Mouse (Mus musculus): ENCODE measurements at regions not wholly inside any gene's neighbourhood (a gene's known extent, or its start where the extent isn't known, plus 50 kb on each side); places are given as distances from the start of the nearest gene placed in this dataset.
A peak's percentile ranks its signal among the peaks of the same experiment; 100 is the strongest.

- DNase-seq (ENCODE audit: low spot score in 2 of 2) = no peak
These were observed 525.6 kb upstream of the 4930452B06Rik start for GRCm38 (mm10) chr14:9191664-9192063.

DNA sequence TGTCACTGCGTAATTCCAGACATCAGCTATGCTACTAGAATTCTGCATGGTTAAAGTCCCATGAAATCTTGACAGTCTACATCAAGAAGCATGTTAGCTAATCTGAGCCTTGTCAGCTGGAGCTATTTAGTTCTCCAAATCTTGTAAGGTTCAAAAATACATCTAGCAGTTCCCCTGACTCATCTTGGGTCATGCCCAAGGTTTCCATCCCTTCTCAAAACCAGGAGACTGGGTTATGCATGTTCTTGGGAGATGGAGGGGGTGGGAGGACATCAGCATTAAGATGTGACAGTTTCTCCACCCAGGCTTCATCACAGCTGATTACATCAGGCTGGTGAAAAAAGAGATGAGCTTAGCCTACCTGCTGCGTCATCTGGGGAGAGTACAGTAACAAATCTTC is 495.3 kb upstream of the 4930452B06Rik start:
- no peak for DNase-seq (ENCODE audit: low spot score in 2 of 2)

DNA sequence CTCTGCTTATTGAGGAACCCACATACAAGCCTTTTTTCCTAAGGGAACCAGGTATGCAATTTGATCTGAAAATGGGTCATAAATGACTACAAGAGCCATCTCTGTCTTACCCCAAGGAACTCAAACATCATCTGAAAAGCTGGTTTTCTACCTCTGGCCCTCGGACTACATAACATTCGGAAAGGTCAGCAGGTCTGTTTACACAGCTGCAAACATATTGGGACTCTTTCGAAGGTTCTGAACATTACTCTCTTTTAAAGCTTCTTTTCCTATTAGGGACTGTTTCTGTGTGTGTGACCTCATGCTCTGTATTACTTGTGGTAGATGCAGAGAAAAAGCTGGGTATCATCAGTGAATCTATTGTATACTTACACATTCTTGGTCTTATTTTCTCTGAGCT is 491.9 kb upstream of the 4930452B06Rik start:
- DNase-seq (ENCODE audit: low spot score in 2 of 2) = no peak

- no peak for DNase-seq (ENCODE audit: low spot score in 2 of 2)
These were observed 484.8 kb upstream of the 4930452B06Rik start for GRCm38 (mm10) chr14:9150841-9151240.

DNA sequence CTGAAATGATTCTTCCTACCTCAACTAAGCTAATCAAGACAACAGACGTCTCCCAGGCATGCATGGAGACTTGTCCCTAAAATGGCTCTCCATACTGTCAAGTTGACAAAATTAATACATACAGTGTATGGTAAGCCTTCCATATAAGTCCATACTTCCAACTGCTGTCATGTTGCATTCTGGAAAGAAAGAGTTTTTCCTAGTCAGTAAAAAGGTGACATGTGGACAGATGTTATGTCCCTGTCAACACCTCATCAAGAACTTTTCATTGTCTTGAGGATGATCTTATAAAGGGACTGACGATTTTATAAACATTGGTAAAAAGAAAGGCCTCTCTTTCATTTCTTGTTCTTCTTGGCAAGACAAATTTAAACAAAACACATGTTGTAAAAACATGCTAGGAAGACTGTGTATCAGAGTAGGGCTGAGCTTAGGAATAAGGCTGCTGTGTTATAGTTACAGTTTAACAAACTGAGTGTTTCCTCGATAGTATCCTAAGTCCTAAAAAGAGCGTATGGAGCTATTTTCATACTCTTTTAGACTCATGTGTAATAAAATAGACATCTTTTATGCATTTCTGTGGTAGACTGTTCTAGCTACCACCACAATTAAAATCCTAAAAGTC is 480.7 kb upstream of the 4930452B06Rik start:
- no peak for DNase-seq (ENCODE audit: low spot score in 2 of 2)

GRCm38 (mm10) chr14:9105708-9106107 is 439.7 kb upstream of the 4930452B06Rik start:
- DNase-seq (ENCODE audit: low spot score in 2 of 2) = no peak

DNA sequence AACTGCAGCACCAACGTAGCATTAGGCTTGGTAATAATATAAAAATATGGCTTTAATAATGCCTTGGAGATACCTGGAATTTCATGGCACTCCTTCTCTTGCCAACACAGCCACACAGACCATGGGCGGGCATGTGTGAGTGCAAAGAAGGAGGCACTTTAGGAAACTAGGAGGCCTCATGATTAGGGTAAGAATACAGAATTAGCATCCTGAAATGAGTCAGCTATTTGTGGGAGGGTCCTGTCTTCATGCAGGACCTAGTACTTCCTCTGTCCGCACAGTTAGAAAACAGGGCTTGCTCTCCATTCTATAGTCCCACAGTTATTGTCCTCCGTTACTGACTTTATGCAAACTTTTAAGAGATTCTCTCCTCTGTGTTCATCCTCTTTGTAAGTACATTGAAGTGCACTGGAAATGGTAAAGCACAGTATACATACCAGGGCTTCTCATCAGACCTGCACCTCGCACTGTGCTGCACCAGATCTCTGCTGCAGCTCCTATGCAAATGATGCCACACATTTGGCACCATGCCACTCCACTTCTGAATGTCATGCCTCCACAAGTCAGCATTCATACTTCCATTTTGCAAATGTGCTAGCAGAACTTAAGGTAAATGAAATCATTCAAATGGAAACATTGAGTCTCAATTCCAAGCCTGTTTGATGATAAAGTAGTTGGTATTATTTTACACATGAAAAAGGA is 423.7 kb upstream of the 4930452B06Rik start:
- DNase-seq (ENCODE audit: low spot score in 2 of 2) = no peak

- no peak for DNase-seq (ENCODE audit: low spot score in 2 of 2)
These were observed 421.1 kb upstream of the 4930452B06Rik start for GRCm38 (mm10) chr14:9087103-9087502.

GRCm38 (mm10) chr14:9079632-9080031 is 413.6 kb upstream of the 4930452B06Rik start:
- DNase-seq (ENCODE audit: low spot score in 2 of 2) = no peak

DNA sequence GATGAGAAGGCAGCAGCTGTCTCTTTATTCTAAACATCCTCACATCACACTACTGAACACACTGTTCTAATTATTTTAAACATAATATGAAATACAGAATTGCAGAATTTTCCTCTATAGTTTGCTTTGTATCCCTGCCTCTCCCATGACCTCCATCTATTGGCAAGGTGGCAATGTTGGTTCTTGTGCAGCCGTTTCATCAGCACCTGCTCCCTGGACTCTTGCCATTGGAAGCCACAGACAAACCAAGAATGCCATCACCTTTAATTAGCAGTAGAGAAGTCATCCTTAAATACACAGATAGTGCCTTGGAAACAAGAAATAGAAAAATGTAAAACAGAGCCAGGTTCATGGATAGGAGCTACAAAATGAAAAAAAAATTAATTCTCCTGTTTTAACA is 413.0 kb upstream of the 4930452B06Rik start:
- no peak for DNase-seq (ENCODE audit: low spot score in 2 of 2)

GRCm38 (mm10) chr14:9071176-9071575 is 405.1 kb upstream of the 4930452B06Rik start:
- peak in 1 of 2 experiments; percentile 5 for DNase-seq (ENCODE audit: low spot score in 2 of 2)

GRCm38 (mm10) chr14:9060058-9060457 is 394.0 kb upstream of the 4930452B06Rik start:
- no peak for DNase-seq (ENCODE audit: low spot score in 2 of 2)

- no peak for DNase-seq (ENCODE audit: low spot score in 2 of 2)
These were observed 362.8 kb upstream of the 4930452B06Rik start for GRCm38 (mm10) chr14:9028811-9029210.

DNA sequence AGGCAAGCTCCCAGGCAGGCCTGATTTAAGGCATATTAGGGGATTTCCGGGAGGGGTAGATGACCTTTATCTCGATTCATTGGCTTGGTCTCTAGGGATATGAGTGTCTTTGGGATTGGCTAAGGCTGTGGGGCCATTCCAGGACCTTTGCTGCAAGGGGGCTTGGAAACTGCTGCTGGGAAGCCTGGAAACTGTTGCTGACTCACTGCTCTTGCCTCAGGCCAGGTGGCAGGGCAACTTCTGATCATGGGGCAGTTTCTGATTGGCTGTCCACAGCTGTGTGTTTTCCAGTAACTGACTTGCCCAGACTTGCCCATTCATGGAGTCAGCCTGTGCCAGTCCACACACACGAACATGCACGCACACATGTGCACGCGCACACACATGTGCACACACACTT is 349.8 kb upstream of the 4930452B06Rik start:
- DNase-seq (ENCODE audit: low spot score in 2 of 2) = no peak

GRCm38 (mm10) chr14:9003034-9003433 is 337.0 kb upstream of the 4930452B06Rik start:
- DNase-seq (ENCODE audit: low spot score in 2 of 2) = no peak

GRCm38 (mm10) chr14:9000408-9001092 is 334.5 kb upstream of the 4930452B06Rik start:
- no peak for DNase-seq (ENCODE audit: low spot score in 2 of 2)

DNA sequence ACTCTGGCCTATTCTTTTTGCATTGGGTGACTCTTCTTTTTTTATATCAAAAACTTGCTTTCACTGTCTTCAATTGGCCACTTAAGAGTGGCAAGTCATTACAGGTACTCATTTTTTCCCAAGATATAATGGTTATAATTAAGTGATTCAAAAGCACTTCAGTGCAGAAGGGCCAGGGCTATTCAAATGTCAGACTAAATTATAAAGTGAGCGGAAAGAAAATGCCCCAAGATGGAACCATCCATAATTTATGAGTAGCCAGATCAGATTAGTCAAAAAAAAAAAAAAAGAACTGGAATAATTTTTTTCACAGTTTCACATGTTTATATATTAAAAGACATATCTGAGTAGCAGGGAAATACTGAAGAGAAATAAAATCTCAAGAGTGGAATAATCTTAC is 333.8 kb upstream of the 4930452B06Rik start:
- no peak for DNase-seq (ENCODE audit: low spot score in 2 of 2)

GRCm38 (mm10) chr14:8993421-8993820 is 327.4 kb upstream of the 4930452B06Rik start:
- DNase-seq (ENCODE audit: low spot score in 2 of 2) = no peak

DNA sequence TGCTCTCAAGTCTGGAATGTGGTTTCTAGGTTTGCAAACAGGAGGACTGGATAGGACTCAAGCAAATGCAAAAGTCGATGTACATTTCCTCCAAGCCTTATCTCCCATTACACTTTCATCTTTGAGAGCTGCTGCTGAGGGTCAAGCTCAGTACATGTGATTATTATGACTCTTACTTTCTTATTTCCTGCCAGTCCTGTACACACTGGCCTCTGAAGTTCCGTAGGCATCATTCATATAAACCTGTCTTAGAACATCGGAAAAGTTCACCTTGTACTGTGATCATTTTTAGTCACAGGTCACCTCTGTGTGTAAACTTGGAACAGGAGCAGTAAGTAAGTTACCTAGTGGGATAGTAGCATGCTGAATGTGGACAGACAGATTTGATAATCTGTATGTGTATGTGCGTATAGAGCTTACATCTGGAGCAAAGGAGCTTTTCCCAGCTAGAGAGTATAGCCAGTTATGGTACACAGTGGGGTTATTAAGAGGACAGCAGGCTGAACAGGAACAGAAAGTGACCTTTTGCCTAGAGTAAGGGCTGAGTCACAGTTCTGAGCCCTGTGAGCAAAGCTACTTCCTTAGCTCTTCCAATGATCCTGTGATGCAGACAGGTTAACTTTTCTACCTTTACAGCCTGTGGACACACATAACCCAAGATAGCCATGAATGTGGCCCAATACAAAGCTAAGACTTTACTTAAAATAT is 319.2 kb upstream of the 4930452B06Rik start:
- DNase-seq (ENCODE audit: low spot score in 2 of 2) = no peak

- no peak for DNase-seq (ENCODE audit: low spot score in 2 of 2)
These were observed 295.5 kb upstream of the 4930452B06Rik start for GRCm38 (mm10) chr14:8961554-8961953.

- no peak for DNase-seq (ENCODE audit: low spot score in 2 of 2)
These were observed 286.9 kb upstream of the 4930452B06Rik start for GRCm38 (mm10) chr14:8952853-8953397.

GRCm38 (mm10) chr14:8948751-8949150 is 282.7 kb upstream of the 4930452B06Rik start:
- no peak for DNase-seq (ENCODE audit: low spot score in 2 of 2)

Measured in frontal cortex, postnatal 14 days (tissue).